Mouse (Mus musculus) embryonic facial prominence, embryonic 11.5 days (tissue): ENCODE measurements around the gene Prkar1b. TPM values are rescaled to one million over a fixed set of nuclear protein-coding genes. Genes with fewer than 3 reads are reported as not detected.

Source experiments
- ATAC-seq: fragments of 200-750 bp; cut with Nextera tagmentation; replicated peaks from 2 replicates; pipeline ENCODE4 v1.8.0; 2017; ENCODE audit warnings: low read depth; ENCODE audit not compliant: insufficient number of reproducible peaks, low FRiP score, low TSS enrichment
- DNase-seq: peaks from one replicate; pipeline ENCODE4 v3.0.0-alpha.2; 2015; ENCODE audit warnings: low spot score
- H3K27ac ChIP-seq: fragments of 300-500 bp; sonication (generic); replicated peaks from 2 replicates; pipeline ENCODE4 v1.5.1; 2014; ENCODE audit warnings: mild to moderate bottlenecking, low read depth, low read length, control low read depth
- H3K27me3 ChIP-seq: fragments of 300-500 bp; sonication (generic); 2 replicates; pipeline ENCODE4 v1.6.1; 2014; ENCODE audit warnings: mild to moderate bottlenecking, low read length, moderate library complexity, mixed read lengths; ENCODE audit not compliant: control insufficient read depth, insufficient read depth
- H3K36me3 ChIP-seq: fragments of 300-500 bp; sonication (generic); replicated peaks from 2 replicates; pipeline ENCODE4 v1.6.1; 2014; ENCODE audit warnings: low read depth, mild to moderate bottlenecking, low read length, moderate library complexity, mixed read lengths; ENCODE audit not compliant: control insufficient read depth, insufficient read depth
- H3K4me1 ChIP-seq: fragments of 300-500 bp; sonication (generic); 2 replicates; pipeline ENCODE4 v1.6.1; 2014; ENCODE audit warnings: low read length, mixed read lengths; ENCODE audit not compliant: control insufficient read depth, insufficient read depth
- H3K4me2 ChIP-seq: fragments of 300-500 bp; sonication (generic); 2 replicates; pipeline ENCODE4 v1.6.1; 2014; ENCODE audit warnings: low read depth, mild to moderate bottlenecking, control low read depth, low read length, moderate library complexity
- H3K4me3 ChIP-seq: fragments of 300-500 bp; sonication (generic); 2 replicates; pipeline ENCODE4 v1.5.1; 2014; ENCODE audit warnings: low read depth, low read length, control low read depth
- H3K9ac ChIP-seq: fragments of 300-500 bp; sonication (generic); replicated peaks from 2 replicates; pipeline ENCODE4 v1.6.1; 2014; ENCODE audit warnings: mild to moderate bottlenecking, control low read depth, low read length
- H3K9me3 ChIP-seq: fragments of 300-500 bp; sonication (generic); replicated peaks from 2 replicates; pipeline ENCODE4 v1.6.1; 2016; ENCODE audit warnings: mild to moderate bottlenecking, low read length, inconsistent platforms, mixed read lengths; ENCODE audit not compliant: control insufficient read depth
- WGBS: fragments of 180-500 bp; shearing (Covaris S2); extraction: QIAGEN DNeasy Blood & Tissue Kit; methylation state at CpG from one replicate; pipeline ENCODE4 v1.1.7; 2014; 5-methylcytosine and 5-hydroxymethylcytosine counted together
- polyA plus RNA-seq: library from polyadenylated mRNA; unstranded; fragments of >200 nt; fragmentation: Nextera tagmentation; extraction: Ambion mirVana; gene quantifications from 2 replicates; pipeline ENCODE4 v1.2.1, GENCODE M21; 2014

Prkar1b gene
- polyA plus RNA-seq, 1 experiment from 2014 or later = 8.7 TPM

- no peak overlapping the region for H3K4me3 ChIP-seq
- DNase-seq (no peak), ATAC-seq (no peak)
- H3K36me3 ChIP-seq = peaks cover 3% of the 10 kb centered on the region
- no peaks in the 10 kb centered on the region for H3K9me3 ChIP-seq
- H3K4me1 ChIP-seq = no peaks in the 10 kb centered on the region
- H3K9ac ChIP-seq = no peak overlapping the region
- WGBS = 90% methylated on average over 8 of the region's 8 CpGs
- no peak overlapping the region for H3K27ac ChIP-seq
- no peak overlapping the region for H3K4me2 ChIP-seq
- H3K27me3 ChIP-seq = no peaks in the 10 kb centered on the region
Measured at GRCm38 (mm10) chr5:139160899-139161298, 11.1 kb upstream of the Prkar1b start.

GRCm38 (mm10) chr5:139150603-139151031 lies 816 bp upstream of the Prkar1b start:
- Histone ChIP-seq H3K36me3 (no peaks in the 10 kb centered on the region; the same call in none of the 2 replicates), H3K27me3 (no peaks in the 10 kb centered on the region), H3K4me1 (no peaks in the 10 kb centered on the region; the same call in 1 of the 2 replicates), H3K4me2 (peak overlapping the region; percentile 89), H3K9me3 (no peaks in the 10 kb centered on the region), H3K9ac (peak overlapping the region; percentile 79), H3K4me3 (peak overlapping the region; percentile 90), H3K27ac (0 out of 2 replicates have a peak overlapping the region, but pooled peaks have one; percentile 28)
- ATAC-seq = peak; percentile 34
- DNase-seq = peak; percentile 30
- whole genome bisulfite sequencing = under 1% methylated on average over 45 of the region's 45 CpGs

- H3K4me3 ChIP-seq = peak overlapping the region; percentile 36
- 24% methylated on average over 11 of the region's 11 CpGs for WGBS
- no peaks in the 10 kb centered on the region; the same call in none of the 2 replicates for H3K36me3 ChIP-seq
- no peaks in the 10 kb centered on the region; the same call in 1 of the 2 replicates for H3K4me1 ChIP-seq
- no peak overlapping the region for H3K27ac ChIP-seq
- no peaks in the 10 kb centered on the region for H3K27me3 ChIP-seq
- no peak for DNase-seq
- no peaks in the 10 kb centered on the region for H3K9me3 ChIP-seq
- peak; percentile 68 for ATAC-seq
- peak overlapping the region; percentile 28; the same call in 1 of the 2 replicates for H3K9ac ChIP-seq
- peak overlapping the region; percentile 49 for H3K4me2 ChIP-seq
Measured at GRCm38 (mm10) chr5:139149006-139149672, 662 bp downstream of the Prkar1b start.

- no peak for DNase-seq
- Histone ChIP-seq H3K4me1 (no peaks in the 10 kb centered on the region; the same call in 1 of the 2 replicates), H3K27me3 (no peaks in the 10 kb centered on the region), H3K36me3 (no peaks in the 10 kb centered on the region), H3K27ac (no peak overlapping the region), H3K9ac (no peak overlapping the region), H3K4me2 (no peak overlapping the region), H3K4me3 (no peak overlapping the region), H3K9me3 (no peaks in the 10 kb centered on the region)
- 92% methylated on average over 14 of the region's 14 CpGs for WGBS
- ATAC-seq = no peak
Measured at GRCm38 (mm10) chr5:139147178-139148078, 2.4 kb downstream of the Prkar1b start.

- H3K4me3 ChIP-seq = no peak overlapping the region
Measured at GRCm38 (mm10) chr5:139146476-139147075, 3.2 kb downstream of the Prkar1b start.

GRCm38 (mm10) chr5:139145726-139146125 lies 4.1 kb downstream of the Prkar1b start:
- H3K4me3 ChIP-seq = no peak overlapping the region
- no peaks in the 10 kb centered on the region for H3K4me1 ChIP-seq
- no peak for ATAC-seq
- H3K9me3 ChIP-seq = no peaks in the 10 kb centered on the region
- H3K36me3 ChIP-seq = no peaks in the 10 kb centered on the region
- no peak overlapping the region for H3K4me2 ChIP-seq
- H3K9ac ChIP-seq = no peak overlapping the region
- H3K27ac ChIP-seq = no peak overlapping the region
- 90% methylated on average over 4 of the region's 4 CpGs for WGBS
- DNase-seq = no peak
- H3K27me3 ChIP-seq = no peaks in the 10 kb centered on the region

More at GRCm38 (mm10) chr5:139146476-139147075, 3.2 kb downstream of the Prkar1b start:
- DNase-seq (no peak), ATAC-seq (no peak)
- no peaks in the 10 kb centered on the region; the same call in 1 of the 2 replicates for H3K4me1 ChIP-seq
- H3K27ac ChIP-seq = no peak overlapping the region
- WGBS = 91% methylated on average over 11 of the region's 11 CpGs
- H3K4me2 ChIP-seq = no peak overlapping the region
- H3K36me3 ChIP-seq = no peaks in the 10 kb centered on the region
- no peaks in the 10 kb centered on the region for H3K9me3 ChIP-seq
- H3K27me3 ChIP-seq = no peaks in the 10 kb centered on the region
- no peak overlapping the region for H3K9ac ChIP-seq

GRCm38 (mm10) chr5:139143890-139144289 lies 5.9 kb downstream of the Prkar1b start:
- 77% methylated on average over 3 of the region's 3 CpGs for WGBS
- Histone ChIP-seq H3K36me3 (no peaks in the 10 kb centered on the region), H3K4me2 (no peak overlapping the region), H3K4me3 (no peak overlapping the region), H3K4me1 (no peaks in the 10 kb centered on the region), H3K27me3 (no peaks in the 10 kb centered on the region), H3K9me3 (no peaks in the 10 kb centered on the region), H3K27ac (no peak overlapping the region), H3K9ac (no peak overlapping the region)
- ATAC-seq = no peak
- no peak for DNase-seq
